Mouse (Mus musculus) cerebellum, adult (tissue): ENCODE measurements around the gene Syne1.

ENCODE experiments used
- ATAC-seq: cut with Nextera tagmentation; 2 replicates; pipeline ENCODE4 v1.9.2; 2017; ENCODE audit warnings: mild to moderate bottlenecking, moderate library complexity, mixed read lengths; ENCODE audit not compliant: insufficient number of reproducible peaks, low FRiP score, low TSS enrichment

Gene Syne1

GRCm38 (mm10) chr10:5089133-5089532, 462.1 kb downstream of the Syne1 start:
- ATAC-seq: no peak

DNA sequence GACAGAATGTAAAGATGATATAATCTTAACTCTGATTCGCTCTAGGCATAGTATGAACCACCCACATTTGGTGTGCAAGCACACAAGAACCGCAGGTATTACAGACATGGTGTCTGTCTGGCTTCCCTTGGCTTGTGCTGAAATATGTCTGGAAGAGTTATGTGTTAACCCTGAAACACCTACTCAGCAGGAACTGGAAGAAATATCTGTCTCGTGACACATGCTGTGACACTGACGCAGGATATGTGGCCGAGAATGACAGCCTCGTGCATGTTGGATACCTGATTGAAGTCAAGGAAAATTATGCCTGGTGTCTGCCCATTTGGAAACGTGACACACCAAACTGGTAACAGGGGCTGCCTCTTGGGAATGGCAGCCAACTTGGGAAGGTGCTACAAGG, 463.9 kb downstream of the Syne1 start:
- no peak for ATAC-seq

DNA sequence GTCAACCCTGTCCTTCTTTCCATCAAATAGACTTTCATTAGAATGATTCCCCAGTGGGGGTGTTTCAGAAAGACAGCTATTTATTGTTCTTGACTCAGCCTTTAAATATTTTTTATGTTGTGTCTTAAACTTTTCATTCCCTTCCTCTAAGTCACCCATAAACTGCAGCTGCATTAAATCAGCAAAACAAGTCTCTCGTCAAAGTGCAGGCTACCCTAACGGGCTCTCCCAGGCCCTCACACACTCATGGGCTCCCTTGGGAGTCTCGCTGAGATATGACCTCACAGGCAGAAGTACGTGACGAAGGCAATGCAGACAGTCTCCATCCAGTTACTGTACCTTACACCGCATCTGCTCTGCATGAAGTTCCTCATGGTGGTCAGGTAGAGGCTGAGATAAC, 465.0 kb downstream of the Syne1 start:
- no peak for ATAC-seq

DNA sequence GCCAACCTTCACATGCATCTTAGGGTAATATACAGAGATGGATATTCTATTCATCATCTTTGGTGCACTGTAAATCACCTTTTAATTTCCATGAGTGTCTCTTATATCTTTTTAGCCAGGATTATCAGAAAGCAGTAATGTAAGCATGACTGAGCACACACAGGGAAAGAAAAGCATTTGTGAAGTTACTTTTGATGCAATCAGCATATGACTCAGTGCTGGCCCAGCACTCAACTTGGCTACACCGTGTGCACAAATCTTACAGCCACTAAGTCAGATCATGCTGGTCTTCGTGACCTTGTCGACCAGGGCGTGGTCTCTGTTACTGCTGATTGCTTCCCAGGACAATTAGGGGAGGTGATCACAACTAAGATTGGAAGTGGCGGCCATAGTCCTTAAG, 465.5 kb downstream of the Syne1 start:
- no peak for ATAC-seq

GRCm38 (mm10) chr10:5083716-5084115, 467.6 kb downstream of the Syne1 start:
- ATAC-seq: no peak

- ATAC-seq: peak; percentile 36; the same call in 1 of the 2 replicates
Observed at GRCm38 (mm10) chr10:5079945-5080468, 471.3 kb downstream of the Syne1 start.

DNA sequence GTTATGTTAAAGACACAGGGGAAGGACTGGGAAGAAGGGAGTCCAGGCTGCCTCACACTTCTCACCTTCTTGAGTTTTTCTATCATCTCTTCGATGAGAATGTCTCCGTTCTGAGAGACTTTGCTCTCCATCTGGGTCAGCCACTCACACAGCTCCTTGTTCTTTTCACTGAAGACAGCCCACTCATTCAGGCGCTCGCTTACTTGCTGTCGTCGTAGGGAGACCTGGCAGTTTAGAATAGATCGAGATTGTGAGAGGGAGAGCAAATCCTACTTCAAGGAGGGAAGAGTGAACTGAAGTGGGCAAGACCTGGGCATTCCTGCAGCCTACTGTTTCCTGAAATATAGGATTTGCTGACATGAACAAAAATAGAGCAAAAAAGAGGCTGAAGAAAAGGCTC, 475.6 kb downstream of the Syne1 start:
- no peak for ATAC-seq

DNA sequence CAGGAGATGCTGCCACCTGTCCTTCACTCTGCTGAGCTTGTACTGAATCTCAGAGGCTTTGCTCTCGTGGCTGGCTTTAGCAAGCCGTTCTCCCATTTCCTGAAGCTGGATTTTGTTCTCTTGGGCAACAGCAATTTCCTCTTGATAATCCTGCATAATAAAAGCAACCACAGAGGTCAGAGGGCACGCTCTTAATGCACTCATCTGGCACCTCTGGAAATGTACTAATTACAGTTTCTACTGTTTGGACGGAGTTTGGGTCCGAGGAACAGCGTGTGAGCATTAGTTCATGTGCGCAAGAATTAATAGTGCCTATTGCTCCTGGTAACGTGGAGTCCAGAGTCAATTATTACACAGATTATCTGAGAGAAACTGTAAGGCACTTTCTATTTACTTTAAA, 479.2 kb downstream of the Syne1 start:
- ATAC-seq: no peak

- ATAC-seq: no peak
Observed at GRCm38 (mm10) chr10:5070941-5071231, 480.4 kb downstream of the Syne1 start.

GRCm38 (mm10) chr10:5070168-5070940, 480.9 kb downstream of the Syne1 start:
- no peak for ATAC-seq

GRCm38 (mm10) chr10:5068676-5069265, 482.5 kb downstream of the Syne1 start, which contains the start of gene Gm10097:
Gm10097 (plus strand) TSS chr10:5069192.
- ATAC-seq: peak; percentile 71; the same call in 1 of the 2 replicates

- ATAC-seq: no peak
Observed at GRCm38 (mm10) chr10:5067113-5067512, 484.2 kb downstream of the Syne1 start.

DNA sequence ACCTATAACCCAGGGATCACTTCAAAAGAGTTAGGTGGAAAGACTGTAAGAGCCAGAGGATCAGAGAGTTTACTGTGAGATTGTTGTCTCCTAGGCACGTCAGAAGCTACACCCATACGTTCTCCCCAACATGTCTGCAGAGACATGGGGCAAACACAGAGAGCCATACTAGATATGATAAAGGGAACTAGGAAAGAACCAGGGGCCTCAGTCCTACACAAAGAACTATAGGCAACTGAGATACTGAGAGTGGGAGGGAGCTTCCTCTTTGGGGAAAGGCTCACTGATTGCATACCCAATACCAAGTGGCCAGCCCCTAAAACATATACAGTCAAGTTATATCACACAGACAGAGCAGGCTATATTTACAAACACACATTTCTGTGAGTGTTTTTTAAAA, 491.3 kb downstream of the Syne1 start:
- ATAC-seq: no peak

DNA sequence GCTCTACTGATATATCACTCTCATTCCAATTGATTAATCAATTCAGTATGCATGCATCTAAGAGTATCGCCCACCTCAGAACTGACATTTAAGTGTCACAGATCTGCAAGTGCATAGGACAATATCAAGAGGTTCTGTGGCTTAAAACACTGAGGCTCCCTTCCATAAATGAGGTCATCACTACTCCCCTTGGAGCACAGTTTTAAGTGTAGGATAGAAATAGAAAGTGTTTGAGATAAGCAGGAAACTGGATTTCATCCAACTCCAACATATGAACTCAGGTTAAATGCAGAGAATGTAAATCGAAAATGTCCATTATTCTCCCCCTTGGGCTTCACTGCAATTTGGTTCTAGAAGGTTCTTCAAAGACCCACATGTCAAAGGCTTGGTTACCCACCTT, 492.4 kb downstream of the Syne1 start:
- ATAC-seq: no peak

DNA sequence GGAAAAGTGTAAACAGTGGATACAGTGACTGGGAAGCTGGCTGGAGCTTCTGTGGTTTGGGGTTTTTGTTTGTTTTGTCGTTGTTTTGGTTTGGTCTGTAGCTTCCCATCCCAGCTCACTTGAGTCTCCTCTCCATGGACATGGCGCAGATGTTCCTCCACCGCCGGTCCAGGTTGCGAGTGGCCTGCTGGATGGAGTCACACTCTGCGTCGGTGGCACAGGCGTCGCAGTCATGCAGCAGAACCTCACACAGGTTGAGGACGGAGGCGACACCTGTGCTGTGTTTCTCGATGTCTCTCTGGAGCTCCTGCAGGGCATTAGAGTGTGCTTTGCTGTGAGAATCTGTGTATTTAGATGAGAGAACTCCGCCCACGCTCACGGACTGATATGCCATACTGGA, 493.6 kb downstream of the Syne1 start:
- no peak for ATAC-seq

GRCm38 (mm10) chr10:5056940-5057339, 494.3 kb downstream of the Syne1 start:
- no peak for ATAC-seq

DNA sequence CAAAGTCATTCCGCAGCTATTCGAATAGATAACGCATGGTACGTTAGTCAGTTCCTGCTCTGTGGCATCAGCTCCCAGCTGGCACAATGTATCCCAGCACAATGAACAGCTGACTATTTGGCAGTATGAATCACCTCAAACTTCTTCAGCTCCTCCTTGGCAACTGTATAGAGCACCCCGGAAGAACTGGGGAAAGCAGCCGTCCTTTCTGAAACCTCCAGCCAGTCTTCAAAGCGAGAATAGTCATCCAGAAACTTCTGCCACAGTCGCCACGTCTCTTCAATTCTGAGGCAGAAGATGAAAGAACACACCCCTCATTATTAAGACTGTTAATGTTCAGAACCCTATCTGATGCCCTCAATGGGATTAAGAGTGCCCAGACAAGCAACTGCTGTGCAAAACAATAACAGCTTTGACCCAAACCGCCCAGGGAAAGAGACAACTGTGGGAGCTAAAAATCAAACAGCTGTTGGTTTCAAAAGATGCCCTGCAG, 495.0 kb downstream of the Syne1 start:
- ATAC-seq: no peak

GRCm38 (mm10) chr10:5045671-5046070, 505.6 kb downstream of the Syne1 start:
- no peak for ATAC-seq

GRCm38 (mm10) chr10:5045213-5045612, 506.1 kb downstream of the Syne1 start:
- ATAC-seq: no peak

DNA sequence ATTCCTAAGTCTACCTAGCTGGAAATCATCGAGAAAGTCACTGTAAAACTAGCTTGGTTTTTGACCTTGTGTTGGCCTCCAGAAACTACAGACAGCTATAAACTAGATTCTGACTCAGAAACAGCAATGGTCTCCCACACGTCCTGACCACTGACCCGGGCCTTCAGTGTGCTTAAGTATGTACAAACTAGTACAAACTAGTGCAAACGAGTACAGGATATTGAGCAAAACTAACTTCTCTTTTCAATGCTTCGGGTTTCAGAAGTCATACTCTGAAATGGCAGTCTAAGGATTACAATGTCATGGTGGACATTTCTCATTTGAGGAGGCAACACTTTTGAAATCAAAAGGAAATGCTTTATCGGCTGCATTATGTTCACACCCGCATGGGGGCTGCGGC, 506.8 kb downstream of the Syne1 start:
- no peak for ATAC-seq

- ATAC-seq: no peak
Observed at GRCm38 (mm10) chr10:5041254-5041653, 510.0 kb downstream of the Syne1 start.
